Mouse (Mus musculus): ENCODE results near the gene Hoxc10.

Gene Hoxc10

DNA sequence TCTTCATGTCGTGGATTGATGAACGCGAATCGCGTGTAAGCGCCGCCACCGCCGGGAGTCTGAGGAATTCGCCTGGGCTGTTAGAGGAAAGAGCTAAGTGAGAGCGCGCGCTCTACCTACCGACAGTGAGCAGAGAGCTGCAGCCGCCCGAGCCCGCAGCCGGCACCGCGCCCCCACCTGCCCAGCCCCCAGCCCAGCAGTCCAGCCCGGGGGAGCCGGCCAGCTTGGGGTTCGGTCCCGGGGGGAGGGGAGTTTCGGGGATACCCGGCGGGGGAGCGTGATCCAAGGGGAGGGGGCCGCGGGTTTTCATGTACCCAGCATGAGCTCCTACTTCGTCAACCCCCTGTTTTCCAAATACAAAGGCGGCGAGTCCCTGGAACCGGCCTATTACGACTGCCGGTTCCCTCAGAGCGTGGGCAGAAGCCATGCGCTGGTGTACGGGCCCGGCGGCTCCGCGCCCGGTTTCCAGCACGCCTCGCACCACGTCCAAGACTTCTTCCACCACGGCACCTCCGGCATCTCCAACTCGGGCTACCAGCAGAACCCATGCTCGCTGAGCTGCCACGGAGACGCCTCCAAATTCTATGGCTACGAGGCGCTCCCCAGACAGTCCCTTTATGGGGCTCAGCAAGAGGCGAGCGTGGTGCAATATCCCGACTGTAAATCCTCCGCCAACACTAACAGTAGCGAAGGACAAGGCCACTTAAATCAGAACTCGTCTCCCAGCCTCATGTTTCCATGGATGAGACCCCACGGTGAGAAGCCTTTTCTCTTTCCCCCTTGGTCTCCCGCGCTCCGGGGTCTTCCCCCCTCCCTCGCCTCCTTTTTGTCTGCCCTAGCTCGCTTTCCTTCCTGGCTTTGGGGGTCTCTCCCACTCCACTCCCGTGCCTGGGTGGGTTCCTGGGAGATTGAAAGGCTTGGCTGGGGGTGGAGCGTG, 24.1 kb downstream of the Hoxc10 start, which contains the start of gene Hoxc8:
TSS of gene Hoxc8 (plus strand) at position 147 of the 937 bp plus-strand sequence.
- DNase-seq (ENCODE audit: low spot score) = no peak

- no peak for DNase-seq (ENCODE audit: low spot score)
Observed at GRCm38 (mm10) chr15:102991782-102992181, 25.2 kb downstream of the Hoxc10 start.

DNA sequence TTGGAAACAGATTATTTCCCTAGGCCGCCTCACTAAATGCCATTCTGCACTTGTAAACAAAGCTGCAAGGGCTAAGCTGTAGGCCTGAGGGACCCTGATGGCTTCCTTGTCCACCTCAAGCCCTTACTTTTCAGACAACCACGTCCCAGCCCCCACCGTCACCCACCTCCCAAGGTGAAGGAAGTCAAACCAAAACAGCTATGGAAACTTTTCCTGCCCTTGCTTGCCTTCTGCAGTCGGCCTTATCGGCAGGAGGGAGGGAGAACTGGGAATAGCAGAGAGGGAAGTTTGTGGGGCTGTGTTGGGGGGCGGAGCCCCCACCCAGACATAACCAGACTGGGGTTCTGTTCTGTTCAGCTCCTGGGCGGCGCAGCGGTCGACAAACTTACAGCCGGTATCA, 25.6 kb downstream of the Hoxc10 start:
- DNase-seq (ENCODE audit: low spot score) = no peak

DNA sequence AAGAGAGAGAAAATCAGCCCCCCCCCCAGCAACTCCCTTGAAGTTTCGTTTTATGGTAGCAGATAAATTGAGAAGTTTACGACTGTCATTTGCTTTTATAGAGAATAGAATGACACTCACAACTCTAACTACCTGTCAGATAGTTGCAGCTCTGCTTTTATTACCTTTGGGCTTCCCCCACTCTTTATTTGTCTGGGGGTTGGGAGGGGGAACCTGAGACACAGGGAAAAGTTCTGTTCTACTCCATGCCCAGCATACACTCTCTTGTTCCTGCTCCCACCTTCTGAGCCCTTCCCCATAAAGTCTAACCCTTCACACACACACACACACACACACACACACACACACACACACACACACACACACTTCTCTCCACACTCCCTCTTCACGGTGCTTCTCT, 26.3 kb downstream of the Hoxc10 start:
- DNase-seq (ENCODE audit: low spot score) = no peak

DNA sequence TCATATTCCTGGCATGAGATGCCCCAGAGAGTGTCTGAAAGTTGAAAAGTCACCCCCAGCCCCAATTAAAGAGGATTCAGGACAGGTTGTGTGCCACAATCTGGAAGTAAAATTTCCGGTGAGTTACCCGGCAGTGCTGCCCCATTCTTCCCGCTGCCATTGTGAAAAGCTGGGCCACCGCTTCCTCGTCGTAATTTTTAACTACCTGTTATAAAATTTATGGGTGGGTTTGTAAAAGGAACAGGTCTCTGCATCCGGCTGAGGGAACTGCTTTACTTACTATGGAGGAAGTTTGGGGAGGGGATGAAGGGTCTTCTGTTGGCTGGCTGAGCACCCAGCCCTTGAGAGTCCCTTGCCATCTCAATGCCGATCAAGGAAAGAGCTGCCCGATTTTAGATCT, 30.0 kb downstream of the Hoxc10 start:
- DNase-seq (ENCODE audit: low spot score) = no peak

DNA sequence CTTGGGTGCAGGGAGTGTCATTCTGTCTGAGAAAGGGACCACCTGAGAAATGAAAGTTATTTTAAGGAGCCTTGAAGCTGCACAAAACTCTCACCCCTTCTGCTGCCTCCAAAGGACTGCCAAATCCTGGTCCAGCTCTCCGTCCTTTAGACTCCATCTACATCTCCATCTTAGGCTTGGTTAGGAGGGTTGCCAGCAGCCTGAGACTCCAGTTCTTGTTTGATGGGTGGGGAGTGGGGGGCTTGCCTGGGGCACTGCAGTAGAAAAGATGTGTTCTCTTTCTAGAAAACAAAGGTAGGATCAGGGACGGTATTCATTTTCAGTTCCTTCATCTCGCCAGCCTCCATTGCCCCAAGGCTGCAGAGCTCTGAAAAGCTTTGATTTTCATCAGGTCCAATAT, 30.8 kb downstream of the Hoxc10 start:
- no peak for DNase-seq (ENCODE audit: low spot score)

GRCm38 (mm10) chr15:102997939-102998355, 31.4 kb downstream of the Hoxc10 start, which contains the start of gene Hoxc6:
Gene Hoxc6 (plus strand): TSS chr15:102998257.
- DNase-seq (ENCODE audit: low spot score) = no peak

- no peak for DNase-seq (ENCODE audit: low spot score)
Observed at GRCm38 (mm10) chr15:102998608-102999182, 32.1 kb downstream of the Hoxc10 start.

- peak; percentile 69 for DNase-seq (ENCODE audit: low spot score)
Observed at GRCm38 (mm10) chr15:102999183-102999831, 32.7 kb downstream of the Hoxc10 start.

GRCm38 (mm10) chr15:102999955-103000354, 33.4 kb downstream of the Hoxc10 start:
- DNase-seq (ENCODE audit: low spot score) = no peak

DNA sequence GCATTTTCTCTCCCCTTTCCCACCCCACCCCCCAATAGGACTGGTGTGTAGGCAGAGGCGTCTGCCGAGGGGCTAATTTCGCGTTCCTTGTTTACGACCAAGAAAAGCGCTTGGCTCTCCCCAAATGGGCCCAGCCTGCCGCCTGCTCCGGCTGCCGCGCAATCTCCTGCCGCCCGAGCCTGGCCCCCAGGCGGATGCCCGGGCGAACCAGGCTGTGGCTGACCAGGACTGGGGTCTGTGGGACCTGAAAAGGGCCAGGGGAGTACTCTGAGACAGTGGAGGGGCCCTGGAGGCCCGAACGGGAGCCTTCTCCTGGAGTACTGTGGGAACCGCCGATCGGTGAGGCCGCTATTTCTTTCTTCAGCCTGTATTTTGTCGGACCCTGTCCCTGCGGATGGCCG, 33.9 kb downstream of the Hoxc10 start:
- DNase-seq (ENCODE audit: low spot score) = no peak

DNA sequence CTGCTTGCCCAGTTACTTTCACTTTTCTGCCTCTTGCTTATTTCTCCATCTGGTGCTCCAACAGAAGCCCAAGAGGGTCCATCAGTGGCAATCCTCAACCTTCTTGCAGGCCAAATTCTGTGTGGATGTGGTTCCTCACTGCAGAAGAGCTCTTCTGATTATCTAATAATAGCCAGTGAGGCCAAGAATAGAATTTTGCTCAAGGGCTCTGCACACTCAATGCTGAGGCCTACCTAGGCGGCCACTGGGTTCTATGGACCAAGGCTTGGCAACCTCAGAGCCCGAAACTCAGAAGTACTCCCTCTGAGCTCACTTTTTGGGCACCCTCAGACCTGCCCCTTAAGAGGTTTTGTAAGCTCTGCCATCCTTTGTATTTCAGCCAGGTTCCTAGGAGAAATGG, 34.8 kb downstream of the Hoxc10 start:
- no peak for DNase-seq (ENCODE audit: low spot score)

DNA sequence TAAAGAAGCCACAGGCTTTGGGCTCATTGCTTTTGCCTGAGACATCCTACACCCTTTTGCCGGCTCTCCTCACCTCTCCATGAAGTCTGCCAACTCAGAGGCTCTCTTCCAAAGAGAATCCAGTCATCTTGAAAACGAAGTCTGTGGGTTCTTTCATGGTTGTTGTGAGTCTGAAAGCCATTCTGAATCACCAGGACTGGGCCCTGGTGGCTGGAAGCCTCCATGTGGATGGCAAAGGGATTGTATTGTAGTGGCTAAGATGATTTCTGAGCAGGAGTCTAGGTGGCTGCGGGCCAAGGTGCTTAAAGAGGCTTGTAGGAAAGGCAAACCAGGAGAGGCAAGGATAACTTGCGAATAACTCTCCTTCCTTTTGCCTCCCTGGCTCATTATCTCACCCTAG, 35.6 kb downstream of the Hoxc10 start:
- no peak for DNase-seq (ENCODE audit: low spot score)

- no peak for DNase-seq (ENCODE audit: low spot score)
Observed at GRCm38 (mm10) chr15:103002821-103003448, 36.3 kb downstream of the Hoxc10 start.

- no peak for DNase-seq (ENCODE audit: low spot score)
Observed at GRCm38 (mm10) chr15:103005308-103005707, 38.7 kb downstream of the Hoxc10 start.

DNA sequence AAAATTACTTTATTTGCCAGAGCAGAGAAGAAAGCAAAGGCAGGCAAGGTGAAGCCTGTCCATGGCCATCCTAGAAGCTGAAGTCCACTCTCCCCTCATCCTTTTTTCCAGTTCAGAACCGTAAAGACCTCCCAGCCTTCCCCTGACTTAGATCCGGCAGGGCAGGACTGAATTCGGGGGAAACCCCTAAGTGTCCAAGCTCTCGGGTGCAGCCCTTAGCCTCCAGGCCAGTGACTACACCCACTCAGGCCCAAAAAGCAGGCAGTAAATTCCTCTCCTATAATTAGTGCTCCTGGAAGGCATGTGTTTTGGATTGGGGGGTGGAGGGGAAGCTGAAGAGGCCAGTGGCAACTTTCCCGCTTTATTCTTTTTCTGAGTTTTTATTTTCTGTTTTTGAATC, 39.2 kb downstream of the Hoxc10 start:
- no peak for DNase-seq (ENCODE audit: low spot score)

- no peak for DNase-seq (ENCODE audit: low spot score)
Observed at GRCm38 (mm10) chr15:103006326-103006725, 39.7 kb downstream of the Hoxc10 start.

GRCm38 (mm10) chr15:103009265-103010111, 42.9 kb downstream of the Hoxc10 start:
- DNase-seq (ENCODE audit: low spot score) = no peak

DNA sequence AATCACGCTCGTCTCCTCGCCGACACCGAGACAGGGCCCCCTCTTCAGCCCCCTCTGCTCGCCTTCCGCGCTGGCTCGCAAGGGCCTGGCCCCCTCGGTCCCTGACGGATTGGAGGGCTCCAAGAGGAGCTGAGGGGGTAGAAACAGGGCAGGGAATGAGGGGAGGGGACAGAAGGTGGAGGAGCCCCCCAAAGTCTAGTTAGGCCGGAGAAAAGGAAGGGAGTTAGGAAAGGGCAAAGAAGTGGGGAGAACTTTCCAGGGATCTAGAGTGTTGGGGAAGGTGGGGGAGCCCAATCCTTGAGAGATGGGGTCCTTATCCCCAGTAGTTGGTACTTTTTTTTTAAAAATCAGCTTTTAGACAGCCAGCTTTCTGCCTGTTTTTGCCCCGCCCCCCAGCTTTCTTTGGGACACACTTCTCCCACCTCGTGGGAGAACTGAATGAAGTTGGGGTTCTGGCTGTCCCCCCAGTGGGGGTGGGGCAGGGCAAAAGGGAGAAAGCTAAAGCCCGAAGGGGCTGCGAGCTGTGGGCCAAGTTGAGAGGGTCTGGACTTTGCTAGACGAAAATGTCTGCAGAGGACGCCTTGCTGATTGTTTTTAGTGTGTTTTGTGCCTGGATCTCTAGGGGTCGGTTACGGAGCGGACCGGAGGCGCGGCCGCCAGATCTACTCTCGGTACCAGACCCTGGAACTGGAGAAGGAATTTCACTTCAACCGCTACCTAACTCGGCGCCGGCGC, 43.7 kb downstream of the Hoxc10 start:
- DNase-seq (ENCODE audit: low spot score) = no peak

GRCm38 (mm10) chr15:103010847-103011555, 44.4 kb downstream of the Hoxc10 start:
- DNase-seq (ENCODE audit: low spot score) = no peak

Data from urinary bladder, postnatal 14 days (tissue).